In the genomic region with DNA sequence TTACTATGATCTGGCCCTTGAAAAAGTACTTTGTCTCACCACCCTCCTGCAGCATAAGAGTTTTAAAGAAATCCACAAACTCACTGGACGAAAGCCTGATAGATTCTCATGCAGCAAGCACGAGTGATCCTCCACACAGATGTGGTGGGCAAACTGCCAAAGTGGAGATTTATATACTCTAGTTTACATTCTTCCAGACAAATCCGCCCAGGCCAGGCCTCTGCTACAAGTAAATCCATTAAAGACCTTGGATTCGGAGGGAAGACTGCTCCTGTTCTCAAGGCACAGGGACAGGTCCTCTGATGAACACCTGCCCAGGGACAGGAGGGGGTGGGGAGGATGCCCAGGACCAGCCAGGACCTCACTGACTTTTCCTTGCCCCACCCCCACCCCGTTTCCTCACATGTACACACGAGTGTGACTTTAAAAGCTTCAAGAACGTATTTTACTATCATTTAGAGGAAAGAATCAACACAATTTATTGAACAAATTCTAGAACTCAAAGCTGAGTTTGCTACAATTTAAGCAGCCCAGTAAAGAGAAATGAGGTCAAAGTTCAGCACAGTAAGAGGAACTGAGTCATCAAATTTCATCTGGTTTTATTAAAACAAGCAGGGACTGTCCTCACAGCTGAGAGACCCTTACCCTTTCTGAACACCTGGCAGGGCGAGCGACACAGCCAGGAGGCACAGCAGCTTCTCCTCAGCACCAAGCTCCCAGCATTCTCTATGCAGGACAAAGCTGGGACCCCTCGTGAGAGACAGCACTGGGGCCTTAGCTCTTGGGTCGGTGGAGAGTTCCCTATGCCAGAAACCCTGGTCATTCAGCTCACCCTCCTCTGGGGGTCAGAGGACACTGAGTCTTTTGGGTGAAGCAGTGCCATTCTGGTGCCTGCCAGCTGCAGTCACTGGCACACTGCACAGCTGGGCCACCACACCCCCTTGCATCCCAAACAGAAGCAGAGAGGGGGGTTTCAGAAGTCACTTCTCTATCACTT, we compare ENCODE assay signal across 8 mouse cellular contexts. TPM values are rescaled to one million over a fixed set of nuclear protein-coding genes. Genes with fewer than 3 reads are reported as not detected.
DNase-seq lines count a peak whose midpoint lies in the region; ATAC-seq and TF ChIP-seq lines count a peak whose summit lies in the region.

No protein-coding gene starts in this region.

- intact Hi-C loops in heart, adult 2 months (cut with DNase I): no loop called here

- peak overlapping the region; percentile 76 for H3K4me2 ChIP-seq in hindbrain, embryonic 11.5 days (replicated peaks; ENCODE audit: low read depth, low read length)
- H3K4me2 ChIP-seq in liver, embryonic 15.5 days: peak overlapping the region; percentile 52; the same call in 1 of the 2 replicates

- ATAC-seq in hindbrain, embryonic 11.5 days (ENCODE audit: low FRiP score): no peak
- ATAC-seq in liver, embryonic 15.5 days (ENCODE audit: insufficient read depth): no peak

- H3K4me3 ChIP-seq in heart, adult 2 months: no peak overlapping the region; the same call in 1 of the 2 replicates
- H3K4me3 ChIP-seq in hindbrain, embryonic 11.5 days (ENCODE audit: low read depth, low read length): peak overlapping the region; percentile 54
- no peak overlapping the region for H3K4me3 ChIP-seq in liver, embryonic 15.5 days (replicated peaks)

- H3K79me2 ChIP-seq in heart, adult 2 months (replicated peaks; ENCODE audit: control insufficient read depth, insufficient read depth, low read length): peaks cover 13% of the 10 kb centered on the region

- TF ChIP-seq EP300 in heart, adult 2 months (IDR thresholded peaks at IDR 0.05; ENCODE audit: insufficient read depth, low read depth, low read length): no peak

- DNase-seq in heart, adult 2 months: no peak
- DNase-seq in heart, postnatal 4 days: no peak
- peak; percentile 79 for DNase-seq in brain, adult 2 months (ENCODE audit: low read depth, low spot score)
- no peak for DNase-seq in hindbrain, embryonic 11.5 days (ENCODE audit: low spot score)
- no peak for DNase-seq in spleen, postnatal 10 days (ENCODE audit: low spot score in 2 of 2)
- no peak for DNase-seq in lung, postnatal 25 days (ENCODE audit: low spot score)
- no peak for DNase-seq in adrenal gland, postnatal 25 days

- no peak for TF ChIP-seq POLR2A in heart, adult 2 months (IDR thresholded peaks at IDR 0.05; ENCODE audit: insufficient read depth, low read depth, low read length)

- peak overlapping the region; percentile 26 for H3K9ac ChIP-seq in heart, adult 2 months (ENCODE audit: low read depth, low read length)
- peak overlapping the region; percentile 70; the same call in 1 of the 2 replicates for H3K9ac ChIP-seq in hindbrain, embryonic 11.5 days (ENCODE audit: low read depth, low read length)
- no peak overlapping the region for H3K9ac ChIP-seq in liver, embryonic 15.5 days

- no peak for TF ChIP-seq CTCF in heart, adult 2 months (IDR thresholded peaks at IDR 0.05)

- no peaks in the 10 kb centered on the region for H3K9me3 ChIP-seq in hindbrain, embryonic 11.5 days (ENCODE audit: control insufficient read depth, low read length)
- H3K9me3 ChIP-seq in liver, embryonic 15.5 days (replicated peaks): no peaks in the 10 kb centered on the region

- peak overlapping the region; percentile 82 for H3K27ac ChIP-seq in heart, adult 2 months
- peak overlapping the region; percentile 93; the same call in 1 of the 2 replicates for H3K27ac ChIP-seq in hindbrain, embryonic 11.5 days (ENCODE audit: low read depth, low read length)
- H3K27ac ChIP-seq in liver, embryonic 15.5 days (replicated peaks): no peak overlapping the region

- H3K36me3 ChIP-seq in heart, adult 2 months (ENCODE audit: control insufficient read depth, insufficient read depth, low read length): peaks cover 20% of the 10 kb centered on the region
- H3K36me3 ChIP-seq in hindbrain, embryonic 11.5 days (ENCODE audit: control insufficient read depth, insufficient read depth, low read length): no peaks in the 10 kb centered on the region
- no peaks in the 10 kb centered on the region for H3K36me3 ChIP-seq in liver, embryonic 15.5 days (replicated peaks)

- WGBS in heart, adult 2 months: 40% methylated on average over 11 of the region's 11 CpGs
- WGBS in hindbrain, embryonic 11.5 days: 43% methylated on average over 11 of the region's 11 CpGs
- WGBS in liver, embryonic 15.5 days (ENCODE audit: insufficient replicate concordance): 44% methylated on average over 11 of the region's 11 CpGs

- peaks cover 66% of the 10 kb centered on the region for H3K4me1 ChIP-seq in heart, adult 2 months (ENCODE audit: control insufficient read depth, insufficient read depth, low read length)
- peaks cover 38% of the 10 kb centered on the region for H3K4me1 ChIP-seq in hindbrain, embryonic 11.5 days (replicated peaks; ENCODE audit: control insufficient read depth, insufficient read depth, low read length)
- peaks cover 52% of the 10 kb centered on the region for H3K4me1 ChIP-seq in liver, embryonic 15.5 days (replicated peaks)

- H3K27me3 ChIP-seq in heart, adult 2 months (ENCODE audit: control insufficient read depth, insufficient read depth, low read length): no peaks in the 10 kb centered on the region
- H3K27me3 ChIP-seq in hindbrain, embryonic 11.5 days (ENCODE audit: control insufficient read depth, insufficient read depth, low read length): no peaks in the 10 kb centered on the region
- no peaks in the 10 kb centered on the region for H3K27me3 ChIP-seq in liver, embryonic 15.5 days

RNA-seq across cellular contexts. Expression of a gene that starts 47.3 kb away (rescaled TPM):
- 10 to 100 TPM; 54.1 to 56.0 TPM for total RNA-seq in heart, adult 2 months (2021)
- polyA plus RNA-seq in heart, adult 2 months (2012; rRNA removed): 30.7 and 39.6 TPM in 2 replicates
- total RNA-seq in heart, postnatal 4 days (2021): 10 to 100 TPM; 38.3 to 39.1 TPM
- polyA plus RNA-seq in hindbrain, embryonic 11.5 days (2014; fragmentation: Nextera tagmentation; extraction: Ambion mirVana): 16.5 and 16.7 TPM in 2 replicates
- polyA plus RNA-seq in liver, embryonic 15.5 days (2015; fragmentation: Nextera tagmentation; extraction: Ambion mirVana): 3.9 and 4.7 TPM in 2 replicates
- 28.9 and 42.2 TPM in 2 replicates for total RNA-seq in adrenal gland, postnatal 25 days (2021)
